Mouse (Mus musculus): ENCODE measurements around the gene Map3k10. TPM values are rescaled to one million over a fixed set of nuclear protein-coding genes. Genes with fewer than 3 reads are reported as not detected.

The Map3k10 gene
- total RNA-seq (2021) = 27.2 and 30.2 TPM in 2 replicates
- long read RNA-seq, transcript Map3k10-204 (2 exons, 1,621 nt) = major isoform, 15 of 21 reads
- long read RNA-seq, partial matches to known transcripts = 1 of 21 reads
- long read RNA-seq, other reads (novel, unspliced or antisense) = 5 of 21 reads

DNA sequence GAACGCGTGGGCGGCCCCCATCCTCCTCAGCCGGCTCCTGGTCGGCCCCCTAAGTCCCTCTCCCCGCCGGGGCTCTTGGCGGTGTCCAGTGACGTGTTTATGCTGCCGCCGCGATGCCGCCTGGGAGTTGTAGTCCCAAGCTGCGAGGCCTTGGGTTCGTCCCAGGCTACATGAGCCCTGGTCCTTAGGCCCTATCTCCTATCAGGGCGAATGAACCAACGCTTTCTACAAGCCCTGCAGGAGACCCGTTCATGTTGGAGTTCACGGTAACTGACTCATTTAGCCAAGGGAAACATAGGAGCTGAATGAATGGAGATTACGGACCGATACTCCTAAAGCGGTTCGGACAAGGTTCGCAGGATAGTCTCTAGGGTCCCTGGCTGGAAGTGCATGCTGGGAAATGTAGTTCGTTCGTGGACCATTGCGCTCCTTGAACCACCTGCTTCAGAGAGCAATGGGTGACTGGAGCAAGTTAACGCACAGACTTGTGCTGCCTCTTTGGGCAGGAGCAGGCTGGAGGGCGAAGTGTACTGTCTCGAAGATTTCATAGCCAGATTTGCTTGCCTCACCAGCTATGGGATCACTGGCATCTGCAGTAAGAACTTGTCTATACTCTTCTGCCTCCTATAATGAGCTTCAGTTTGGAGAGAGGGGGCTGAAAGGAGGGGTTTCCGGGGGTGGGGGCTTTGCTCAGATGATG lies at the start of gene Map3k10:
Gene Map3k10 (minus strand): TSS at position 77 of the 700 bp plus-strand sequence.
- DNase-seq = peak; percentile 91

DNA sequence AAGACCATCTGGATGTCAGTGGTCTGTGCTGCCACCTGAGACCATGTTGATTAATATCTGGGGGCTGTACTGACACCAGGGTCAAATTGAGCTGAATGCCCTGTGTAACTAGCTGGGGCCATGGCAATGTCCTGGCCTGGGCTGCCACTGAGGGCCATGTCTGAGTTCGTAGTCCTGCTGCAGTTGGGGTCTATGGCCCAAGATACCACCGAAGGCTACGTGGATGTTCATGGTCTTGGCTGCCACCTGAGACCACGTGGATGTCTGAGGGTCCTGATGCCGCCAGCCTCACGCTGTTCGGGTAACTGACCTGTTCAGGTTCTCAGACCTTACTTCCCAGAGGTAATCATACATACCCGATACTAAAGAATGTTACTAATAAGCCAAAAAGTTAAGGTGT lies 47.6 kb upstream of the Map3k10 start:
- DNase-seq = no peak

DNA sequence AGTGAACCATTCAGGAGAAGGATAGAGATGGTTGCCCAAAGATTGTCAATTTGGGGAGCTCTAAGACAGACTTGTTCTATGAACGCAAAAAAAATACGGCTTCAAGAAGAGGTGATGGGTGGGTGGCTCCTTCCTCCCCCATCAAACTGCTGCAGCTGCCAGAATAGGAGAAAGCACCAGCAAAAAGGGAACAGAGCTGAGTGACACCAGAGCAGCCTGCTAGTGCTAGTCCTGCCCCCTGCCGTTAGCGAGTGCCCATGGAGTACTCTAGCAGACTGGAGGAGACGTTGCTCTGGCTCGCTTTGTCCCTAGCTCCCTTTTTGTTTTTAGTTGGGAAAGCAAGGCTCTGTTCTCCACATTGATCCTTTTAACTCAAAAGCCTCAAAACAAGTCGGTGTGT lies 36.0 kb upstream of the Map3k10 start:
- no peak for DNase-seq

DNA sequence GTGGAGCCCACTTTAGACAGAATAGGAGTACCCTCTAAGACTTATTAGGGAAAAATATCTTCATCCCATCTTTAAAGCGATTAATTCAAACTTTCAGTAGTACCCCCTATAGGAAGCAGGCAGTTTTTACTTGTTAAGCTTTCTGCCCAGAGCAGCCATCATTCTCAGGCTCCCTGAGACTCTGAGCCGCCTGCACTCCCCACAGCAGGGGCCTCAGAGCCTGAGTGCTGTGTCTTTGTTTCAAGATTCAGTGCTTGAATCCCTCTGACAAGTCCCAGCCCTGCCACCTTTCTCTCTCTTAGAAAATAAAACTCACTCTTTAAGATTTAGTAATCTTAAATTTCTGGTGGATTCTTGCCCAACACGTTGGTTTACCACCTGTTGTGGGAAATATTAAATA lies 22.3 kb upstream of the Map3k10 start:
- DNase-seq = no peak

DNA sequence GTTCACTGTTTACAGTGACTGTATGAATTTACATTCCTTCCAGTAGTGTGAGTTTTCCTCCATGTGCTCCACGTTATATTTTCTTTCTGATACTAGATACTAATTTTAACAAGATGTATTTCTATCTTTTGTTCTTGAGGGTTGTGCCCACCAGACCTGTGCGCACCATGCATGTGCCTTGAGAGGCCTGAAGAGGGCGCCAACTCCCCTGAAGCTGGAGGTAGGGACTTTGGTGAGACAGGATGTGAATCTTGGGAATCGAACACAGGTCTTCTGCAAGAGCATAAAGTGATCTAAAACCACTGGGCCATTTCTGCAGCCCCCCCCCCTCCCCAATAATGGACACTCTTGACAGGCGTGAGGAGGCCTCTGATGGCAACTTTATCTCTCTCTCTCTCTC lies 16.7 kb upstream of the Map3k10 start:
- DNase-seq = peak; percentile 30

DNA sequence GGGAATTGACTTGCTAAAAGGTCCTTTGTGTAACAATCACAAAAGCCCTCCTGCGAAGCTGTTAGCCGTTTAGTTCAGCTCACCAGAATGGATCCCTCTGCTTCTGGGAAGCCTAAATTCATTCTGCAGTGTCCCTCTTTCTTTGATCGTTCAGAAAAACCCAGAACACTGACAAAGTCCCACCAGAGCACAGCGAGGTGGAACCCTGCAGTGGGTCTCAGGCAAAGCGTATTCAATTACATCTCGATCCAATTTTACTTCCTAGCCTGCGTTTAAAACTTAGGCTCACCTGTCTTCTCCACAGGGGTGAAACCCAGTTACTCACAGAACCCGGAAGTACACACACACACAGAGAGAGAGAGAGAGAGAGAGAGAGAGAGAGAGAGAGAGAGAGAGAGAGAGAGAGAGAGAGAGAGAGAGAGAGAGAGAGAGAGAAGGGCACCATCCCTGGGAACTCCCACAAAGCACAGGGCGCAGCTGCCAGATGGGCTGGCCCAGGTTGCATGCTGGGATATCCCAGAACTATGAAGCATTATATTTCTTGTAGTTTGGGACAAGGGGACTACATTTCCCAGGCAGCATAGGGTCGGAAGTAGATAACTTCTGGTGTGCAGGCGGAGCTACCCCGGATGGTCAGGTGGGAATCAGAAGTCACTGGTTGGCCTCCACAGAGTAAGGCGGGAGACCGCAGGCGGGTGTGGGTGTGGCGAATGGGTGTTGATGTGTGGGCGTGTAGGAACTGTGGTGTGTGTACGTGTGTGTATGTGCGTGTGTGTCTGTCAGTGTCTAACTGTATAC lies 14.6 kb upstream of the Map3k10 start, which contains the start of gene Zfp607b:
Gene Zfp607b (plus strand): TSS at position 526 of the 798 bp plus-strand sequence.
- DNase-seq = peak; percentile 86

DNA sequence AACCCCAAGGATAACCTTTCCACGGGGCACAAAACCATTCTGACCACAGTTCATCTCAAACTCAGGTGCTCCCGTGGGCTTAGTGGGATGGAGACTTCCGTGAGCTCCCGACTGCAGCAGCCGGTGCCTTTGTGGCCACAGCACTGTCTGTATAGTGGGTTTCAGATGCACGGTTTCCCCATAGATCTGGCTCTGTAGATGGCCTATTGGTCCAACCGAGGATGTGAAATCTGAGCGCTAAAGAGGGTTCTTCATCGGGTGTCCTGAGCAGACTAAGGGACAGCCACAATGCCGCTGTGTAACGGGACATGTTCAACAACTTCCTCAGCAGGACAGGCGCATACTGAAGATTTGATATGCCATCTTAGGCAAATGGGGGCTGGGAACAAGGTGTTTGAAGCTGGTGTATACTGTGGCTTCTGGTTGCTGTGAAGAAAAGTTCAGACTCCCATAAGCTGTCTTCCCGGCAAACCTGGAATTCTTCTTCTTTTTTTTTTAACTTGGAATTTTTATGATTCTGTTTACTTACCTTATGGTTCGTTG lies 13.9 kb upstream of the Map3k10 start:
- no peak for DNase-seq

DNA sequence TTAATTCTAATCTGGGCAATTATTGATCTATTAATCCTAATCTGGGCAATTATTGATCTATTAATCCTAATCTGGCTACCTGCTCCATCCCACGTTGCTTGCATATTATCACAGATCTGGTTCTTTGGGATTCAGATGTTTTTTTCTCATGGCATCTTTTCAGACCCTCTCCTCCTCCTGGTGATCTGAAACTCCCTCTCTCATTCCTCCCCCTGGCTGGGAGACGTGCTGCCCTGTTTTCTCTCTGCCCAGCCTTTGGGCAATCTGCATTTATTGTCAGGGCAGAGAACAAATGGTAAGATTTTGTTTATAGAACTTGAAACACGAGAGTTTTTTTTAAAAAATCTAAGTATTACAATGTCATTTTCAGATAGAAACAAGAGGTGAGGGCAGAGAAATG lies 13.4 kb upstream of the Map3k10 start:
- no peak for DNase-seq

DNA sequence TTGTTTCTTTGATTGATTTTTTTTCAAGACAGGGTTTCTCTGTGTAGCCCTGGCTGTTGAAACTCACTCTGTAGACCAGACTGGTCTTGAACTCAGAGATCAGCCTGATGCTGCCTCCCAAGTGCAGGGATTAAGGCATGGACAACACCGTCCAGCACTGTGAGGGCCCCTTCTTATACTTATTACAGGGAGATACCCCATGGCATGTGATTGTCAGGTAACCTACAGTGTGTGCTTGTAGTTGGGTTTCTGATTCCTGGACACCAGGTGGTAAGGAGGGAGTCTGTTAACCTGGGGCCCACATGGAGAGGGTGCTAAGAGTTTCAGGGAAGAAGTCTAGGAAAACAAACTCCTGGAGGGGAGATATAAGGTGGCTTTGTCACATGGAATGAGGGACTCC lies 12.6 kb upstream of the Map3k10 start:
- no peak for DNase-seq

DNA sequence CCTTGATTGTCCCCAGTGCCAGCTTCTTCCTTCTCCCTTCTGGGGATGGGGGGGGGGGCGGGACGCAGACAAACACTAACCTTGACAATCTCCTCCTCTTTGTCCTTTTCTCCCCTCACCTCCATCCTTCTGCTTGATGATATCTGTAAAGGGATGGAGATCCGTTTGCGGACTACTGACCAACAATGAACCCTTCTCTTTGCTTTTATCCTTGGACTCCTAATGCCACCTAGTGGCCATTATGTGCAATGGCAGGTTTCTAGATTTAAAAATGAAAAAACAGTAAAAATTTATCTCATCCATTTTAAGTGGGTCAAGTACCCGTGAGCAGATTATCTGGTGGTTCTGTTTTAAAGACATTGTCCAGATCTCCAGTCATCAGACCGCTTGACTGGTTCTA lies 11.3 kb upstream of the Map3k10 start:
- no peak for DNase-seq

DNA sequence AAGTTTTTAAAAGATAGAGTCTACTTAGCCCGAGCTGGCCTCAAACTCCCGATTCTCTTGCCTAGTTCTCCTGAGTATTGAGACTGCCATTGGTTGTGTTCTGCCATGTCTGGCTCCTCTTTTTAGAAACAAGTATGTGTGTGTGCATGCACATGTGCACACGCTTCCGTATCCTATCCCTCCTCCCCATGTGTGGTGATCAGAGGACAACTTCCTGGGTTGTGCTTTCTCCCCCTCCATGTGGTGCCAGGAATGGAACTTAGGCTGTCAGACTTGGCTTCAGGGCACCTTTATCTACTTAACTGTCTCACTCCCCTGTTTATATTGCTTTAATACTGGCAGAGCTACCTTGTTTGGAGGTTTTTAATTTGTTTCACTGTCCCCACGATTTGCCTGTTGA lies 10.8 kb upstream of the Map3k10 start:
- DNase-seq = no peak

DNA sequence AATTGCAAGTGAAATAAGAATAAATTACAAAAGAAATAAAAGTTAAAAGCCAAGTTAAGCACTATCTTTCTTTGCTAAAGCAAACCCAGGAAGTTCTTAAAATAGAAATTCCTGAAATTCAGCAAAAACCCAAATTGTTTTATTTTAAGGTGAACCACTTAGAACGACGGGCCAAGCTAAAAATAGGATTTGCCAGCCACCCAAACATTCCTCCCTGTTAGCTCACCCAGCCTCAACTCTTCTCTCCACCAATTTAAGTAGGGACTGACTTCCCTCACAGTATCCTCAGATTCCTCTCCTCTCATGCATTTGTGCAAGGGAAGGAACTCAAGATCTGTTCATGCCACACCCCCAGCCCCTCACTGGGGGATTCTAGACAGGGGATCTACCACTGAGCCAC lies 8.8 kb upstream of the Map3k10 start:
- no peak for DNase-seq

DNA sequence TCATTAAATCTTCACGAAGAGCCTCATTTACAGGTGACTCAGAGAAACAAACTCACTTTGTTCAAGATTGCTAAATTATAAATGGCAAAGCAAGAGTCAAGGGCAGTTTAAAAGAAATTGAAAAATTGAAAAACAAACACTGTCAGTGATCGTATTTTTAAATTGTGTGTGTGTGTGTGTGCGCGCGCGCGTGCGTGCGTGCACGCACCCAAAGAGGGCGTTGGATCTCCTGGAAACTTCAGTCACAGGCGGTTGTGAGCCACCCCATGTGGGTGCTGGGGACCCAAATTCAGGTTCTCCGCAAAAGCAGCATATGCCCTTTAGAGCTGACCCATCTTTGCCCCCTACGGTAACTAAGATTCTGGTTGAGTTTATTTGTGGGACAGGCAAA lies 819 bp upstream of the Map3k10 start:
- no peak for DNase-seq

DNA sequence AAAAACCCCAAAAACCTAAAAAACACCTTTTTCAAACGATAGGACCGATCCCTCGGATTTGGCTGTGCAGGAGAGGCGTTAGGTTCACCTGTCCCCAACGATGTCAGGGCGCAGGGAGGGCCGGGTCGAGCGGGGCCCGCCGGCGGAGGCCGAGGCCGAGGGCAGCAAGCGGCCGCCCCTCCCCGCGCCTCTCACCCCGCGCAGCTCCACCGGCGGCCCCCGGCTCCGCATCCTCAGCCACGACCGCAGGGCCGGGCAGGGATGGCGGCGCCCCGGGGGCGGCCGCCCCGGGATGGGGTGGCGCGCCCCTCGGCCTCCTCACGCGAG lies 240 bp downstream of the Map3k10 start:
- DNase-seq = no peak

DNA sequence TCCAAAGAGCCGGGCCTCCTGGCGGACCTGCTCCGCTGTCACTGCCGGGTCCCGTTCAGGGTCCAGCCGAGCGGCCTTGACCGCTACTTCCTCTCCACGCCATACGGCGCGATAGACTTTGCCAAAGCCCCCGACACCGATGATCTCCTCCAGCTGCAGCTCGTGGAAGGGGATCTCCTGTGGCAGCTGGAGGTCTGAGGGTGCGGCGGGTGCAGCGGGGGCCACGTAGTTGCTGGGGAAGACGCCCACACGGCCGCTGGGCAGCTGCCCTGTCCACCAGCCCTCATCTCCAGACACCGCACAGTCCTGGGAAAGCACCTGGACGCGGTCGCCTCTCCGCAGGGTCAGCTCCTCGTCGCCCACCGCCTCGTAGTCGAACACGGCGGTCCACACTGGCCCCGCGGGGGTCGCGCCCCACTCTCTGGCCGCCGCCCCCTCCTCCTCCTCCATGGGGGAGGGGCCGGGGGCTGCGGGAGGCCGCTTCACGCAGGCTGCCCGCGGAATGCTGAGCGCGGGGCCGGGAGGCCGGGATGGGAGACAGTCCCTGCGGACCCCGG lies 745 bp downstream of the Map3k10 start:
- peak; percentile 18 for DNase-seq

DNA sequence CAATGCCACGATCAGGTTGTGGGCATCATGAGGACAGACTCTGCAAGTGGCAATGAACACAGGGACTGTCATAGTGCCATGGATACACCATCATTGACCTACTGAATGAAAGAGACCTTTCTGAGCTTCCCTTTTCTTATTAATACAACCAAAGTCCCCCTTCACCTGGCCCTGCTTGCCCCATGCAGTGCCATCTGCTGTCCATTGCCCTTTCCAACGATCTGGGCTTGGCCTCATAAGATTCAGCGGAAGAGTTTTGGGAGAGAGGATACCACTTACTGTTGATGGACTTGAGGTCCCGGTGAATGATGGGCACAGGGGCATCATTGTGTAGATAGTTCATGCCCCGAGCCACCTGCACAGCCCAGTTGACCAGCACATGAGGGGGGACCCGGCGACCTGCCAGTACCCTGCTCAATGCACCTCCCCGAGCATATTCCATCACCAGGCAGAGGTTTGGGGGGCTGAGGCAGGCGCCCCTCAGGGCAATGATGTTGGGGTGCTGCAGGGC lies 1.3 kb downstream of the Map3k10 start:
- no peak for DNase-seq

DNA sequence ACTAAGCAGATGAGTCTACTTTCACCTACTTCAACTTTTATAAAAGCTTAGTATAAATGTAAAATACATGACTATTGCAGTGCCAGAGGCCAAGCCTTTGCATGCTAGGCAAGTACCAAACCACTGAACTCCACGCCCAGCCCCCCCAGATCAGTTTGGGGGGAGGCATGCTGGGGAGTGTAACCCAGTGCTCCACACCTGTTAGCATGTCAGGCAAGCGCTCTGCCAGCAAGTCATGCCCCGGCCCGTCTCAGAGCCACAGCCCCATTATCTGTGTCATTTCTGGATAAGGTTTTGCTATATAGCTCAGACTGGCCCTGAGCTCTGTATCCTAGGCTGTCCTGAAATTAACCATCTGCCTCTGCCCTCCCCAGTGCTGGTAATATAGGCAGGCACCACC lies 12.4 kb downstream of the Map3k10 start:
- DNase-seq = no peak

DNA sequence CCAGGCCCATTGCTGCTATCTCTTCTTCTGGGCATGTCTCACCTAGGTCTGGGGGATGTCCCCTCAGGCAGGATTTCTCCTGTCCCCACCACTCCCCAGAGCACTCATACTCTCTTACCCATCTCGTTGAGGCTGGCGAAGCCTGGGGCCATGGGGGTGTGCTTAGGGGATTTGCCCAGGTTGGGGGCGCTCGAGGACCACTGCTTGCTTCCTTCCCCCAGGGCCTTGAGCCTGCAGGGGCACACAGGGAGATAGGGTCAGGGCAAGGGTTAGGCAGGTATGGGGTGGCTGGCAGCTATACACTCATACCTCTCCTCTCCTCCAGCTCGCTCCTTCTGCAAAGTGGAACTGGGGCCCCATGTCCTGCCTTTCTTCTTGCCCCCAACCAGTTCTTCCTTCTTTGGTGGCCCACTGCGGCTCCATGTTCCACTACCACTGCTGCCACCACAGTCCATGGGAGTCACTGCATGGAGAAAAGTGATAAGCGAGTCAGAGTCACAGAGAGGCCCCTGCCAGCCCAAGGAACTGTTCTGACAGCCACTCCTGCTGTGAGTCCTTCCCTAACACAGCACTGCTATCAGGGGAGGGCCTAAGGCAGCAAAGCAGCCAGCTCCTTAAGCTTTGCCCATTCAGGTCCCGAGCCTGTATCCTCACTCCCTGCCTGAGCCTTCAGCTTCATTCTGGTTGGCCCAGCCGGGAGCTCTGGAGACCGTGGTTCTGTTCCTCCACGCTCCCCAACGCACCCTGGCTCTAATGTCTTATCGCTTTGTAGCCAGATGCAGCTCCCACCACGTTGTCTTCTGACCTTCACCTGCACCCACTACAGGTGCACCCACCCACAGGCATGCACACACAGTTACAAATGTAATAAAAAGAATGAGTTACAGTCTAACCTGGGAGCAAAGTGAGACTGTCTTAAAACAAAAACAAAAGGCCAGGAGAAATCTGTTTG lies 15.4 kb downstream of the Map3k10 start:
- no peak for DNase-seq

DNA sequence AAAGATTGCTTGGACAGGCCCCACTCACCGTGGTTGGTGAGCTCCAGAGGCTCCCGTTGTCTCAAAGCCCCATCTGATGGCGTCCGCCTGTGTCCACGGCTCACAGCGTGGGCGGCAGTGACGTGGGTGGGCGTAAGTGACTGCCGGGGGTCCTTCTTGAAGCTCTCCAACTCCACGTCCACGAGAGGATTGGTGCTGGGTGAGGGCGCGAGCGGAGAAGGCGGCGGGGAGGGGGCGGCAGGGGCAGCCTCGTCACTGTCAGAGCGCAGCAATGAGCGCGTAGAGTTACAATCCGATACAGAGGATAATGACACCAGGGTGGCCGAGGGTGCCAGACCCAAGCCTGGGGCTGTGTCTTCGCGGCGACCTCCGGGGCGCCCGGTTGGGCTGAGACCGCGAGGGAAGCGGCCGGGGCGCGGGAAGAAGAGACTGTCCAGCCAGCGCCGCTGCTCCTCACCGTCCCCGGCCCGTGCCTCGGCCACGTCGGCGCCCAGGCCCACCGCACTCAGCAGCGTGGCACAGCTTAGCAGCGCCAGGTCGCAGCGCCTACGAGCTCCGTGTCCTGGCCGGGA lies 16.5 kb downstream of the Map3k10 start:
- no peak for DNase-seq

DNA sequence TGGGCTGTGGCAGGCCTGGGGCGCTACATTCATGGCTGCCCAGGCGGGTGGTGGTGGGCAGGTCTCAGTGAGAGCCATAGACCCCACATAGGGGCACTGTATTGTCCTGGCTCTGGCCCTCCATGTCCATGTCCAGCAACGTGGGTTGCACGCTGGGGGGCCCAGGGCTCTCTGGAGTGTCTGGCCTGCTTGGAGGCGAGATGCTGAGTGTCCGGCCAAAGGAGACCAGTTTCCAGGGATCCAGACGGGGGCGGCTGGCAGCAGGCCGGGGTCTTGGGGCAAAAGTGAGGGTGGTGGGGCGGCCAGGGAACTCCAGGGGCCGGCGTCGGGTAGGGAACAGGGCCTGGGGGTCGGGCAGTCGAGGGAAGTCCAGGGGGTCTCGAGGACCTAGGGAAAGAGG lies 17.8 kb downstream of the Map3k10 start:
- no peak for DNase-seq

DNA sequence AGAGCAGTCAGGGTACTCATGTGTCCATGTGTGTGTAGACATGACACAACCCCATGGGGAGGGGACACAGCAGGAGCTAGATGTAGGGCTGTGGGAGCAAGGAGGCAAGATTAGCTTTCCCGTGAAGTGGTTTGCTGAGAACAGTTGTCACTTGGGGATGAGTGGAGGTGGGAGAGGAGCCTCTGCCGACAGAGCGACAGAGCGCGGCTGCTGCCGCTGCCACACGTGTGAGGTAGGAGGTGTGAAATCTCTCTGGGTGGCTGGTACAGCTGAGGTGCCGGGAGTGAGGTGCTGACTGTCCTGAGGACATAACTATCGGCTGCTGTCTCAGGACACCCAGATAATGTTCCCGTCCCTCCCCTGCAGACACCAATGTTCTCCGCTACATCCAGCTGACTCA lies 18.9 kb downstream of the Map3k10 start:
- no peak for DNase-seq

Measured in adrenal gland, postnatal 25 days (tissue).